Mouse (Mus musculus) stomach, postnatal 0 days (tissue): Measurements from ENCODE around the gene Nmur1.

Experiments used
- CTCF ChIP-seq: IDR thresholded peaks from 2 replicates; pipeline ENCODE4 v1.5.1; 2016; ENCODE audit warnings: antibody characterized with exemption, low read depth, mild to moderate bottlenecking, moderate library complexity
- EP300 ChIP-seq: optimal IDR thresholded peaks from 2 replicates; pipeline ENCODE3; 2016; ENCODE audit warnings: antibody characterized with exemption

GRCm38 (mm10) chr1:86399322-86399721, 26.7 kb downstream of the Nmur1 start:
- TF ChIP-seq CTCF (no peak), EP300 (no peak)
